Mouse (Mus musculus): ENCODE data around the gene Tesc.

- TF ChIP-seq CTCF (IDR thresholded peaks at IDR 0.05; ENCODE audit: low read depth) (no peak), EP300 (IDR thresholded peaks at IDR 0.05; ENCODE audit: low read depth) (no peak)
Observed at GRCm38 (mm10) chr5:118079354-118079753, 51.8 kb downstream of the Tesc start.
